Comparison of ENCODE assay signal across 8 mouse cellular contexts in genomic region chr14:55672741-55673060, GRCm38 (mm10). TPM values are rescaled to one million over a fixed set of nuclear protein-coding genes. Genes with fewer than 3 reads are reported as not detected.
DNase-seq lines count a peak whose midpoint lies in the region; ATAC-seq and TF ChIP-seq lines count a peak whose summit lies in the region.

No protein-coding gene starts in this region.

- no peaks in the 10 kb centered on the region for H3K9me3 ChIP-seq in heart, embryonic 15.5 days (replicated peaks)
- H3K9me3 ChIP-seq in ES-E14 (ENCODE audit: control insufficient read depth, insufficient read depth, low read depth, low read length) = no peaks in the 10 kb centered on the region
- no peaks in the 10 kb centered on the region for H3K9me3 ChIP-seq in forebrain, postnatal 0 days (ENCODE audit: low read length)
- no peaks in the 10 kb centered on the region for H3K9me3 ChIP-seq in liver, postnatal 0 days (ENCODE audit: low read length)

- H3K4me1 ChIP-seq in heart, embryonic 15.5 days (replicated peaks) = peaks cover 18% of the 10 kb centered on the region
- H3K4me1 ChIP-seq in ES-E14 (ENCODE audit: control insufficient read depth in 2 of 2, insufficient read depth in 2 of 2, low read length in 2 of 2, poor library complexity in 1 of 2) = peaks cover 0 to 4% of the 10 kb centered on the region in 2 experiments; a peak in 1 of 4 replicates
- peaks cover 16% of the 10 kb centered on the region for H3K4me1 ChIP-seq in forebrain, postnatal 0 days (ENCODE audit: insufficient read depth)
- H3K4me1 ChIP-seq in liver, postnatal 0 days (ENCODE audit: insufficient read depth) = peaks cover 13% of the 10 kb centered on the region

- no peak for ATAC-seq in heart, embryonic 15.5 days (replicated peaks; ENCODE audit: insufficient number of reproducible peaks, insufficient read depth, low FRiP score, low read depth)
- ATAC-seq in forebrain, postnatal 0 days = no peak
- no peak for ATAC-seq in liver, postnatal 0 days
- ATAC-seq in monocyte, adult 5-6 weeks (replicated peaks; ENCODE audit: insufficient number of reproducible peaks, low FRiP score, low TSS enrichment, poor library complexity, severe bottlenecking) = no peak

- peak overlapping the region; percentile 77 for H3K4me2 ChIP-seq in heart, embryonic 15.5 days
- H3K4me2 ChIP-seq in forebrain, postnatal 0 days (ENCODE audit: low read depth) = peak overlapping the region; percentile 83
- peak overlapping the region; percentile 79 for H3K4me2 ChIP-seq in liver, postnatal 0 days (ENCODE audit: low read depth, low read length)

- H3K4me3 ChIP-seq in heart, embryonic 15.5 days = peak overlapping the region; percentile 74
- peak overlapping the region; percentile 84 to 89 for H3K4me3 ChIP-seq in ES-E14 (ENCODE audit: insufficient read depth in 1 of 2, low read depth in 1 of 2, low read length in 2 of 2, poor library complexity in 1 of 2, severe bottlenecking in 1 of 2)
- peak overlapping the region; percentile 85 for H3K4me3 ChIP-seq in forebrain, postnatal 0 days (ENCODE audit: low read depth, low read length)
- peak overlapping the region; percentile 68 for H3K4me3 ChIP-seq in liver, postnatal 0 days (ENCODE audit: low read depth, low read length)

- H3K36me3 ChIP-seq in heart, embryonic 15.5 days = peaks cover 28% of the 10 kb centered on the region
- peaks cover 7% of the 10 kb centered on the region for H3K36me3 ChIP-seq in ES-E14 (ENCODE audit: control insufficient read depth, insufficient read depth, low read length, poor library complexity, severe bottlenecking)
- peaks cover 15% of the 10 kb centered on the region for H3K36me3 ChIP-seq in forebrain, postnatal 0 days (ENCODE audit: insufficient read depth)
- H3K36me3 ChIP-seq in liver, postnatal 0 days (replicated peaks; ENCODE audit: insufficient read depth, low read length) = peaks cover 26% of the 10 kb centered on the region

- H3K27ac ChIP-seq in heart, embryonic 15.5 days = peak overlapping the region; percentile 83; the same call in 1 of the 2 replicates
- H3K27ac ChIP-seq in ES-E14 (ENCODE audit: insufficient read depth, low read depth, low read length, poor library complexity, severe bottlenecking) = peak overlapping the region; percentile 36; the same call in 1 of the 2 replicates
- H3K27ac ChIP-seq in forebrain, postnatal 0 days (ENCODE audit: low read depth, low read length) = peak overlapping the region; percentile 89; the same call in 1 of the 2 replicates
- H3K27ac ChIP-seq in liver, postnatal 0 days (ENCODE audit: low read depth) = peak overlapping the region; percentile 78; the same call in 1 of the 2 replicates

- H3K9ac ChIP-seq in heart, embryonic 15.5 days = peak overlapping the region; percentile 48; the same call in 1 of the 2 replicates
- H3K9ac ChIP-seq in ES-E14 (ENCODE audit: insufficient read depth, low read depth, low read length, poor library complexity, severe bottlenecking) = peak overlapping the region; percentile 62; the same call in 1 of the 2 replicates
- H3K9ac ChIP-seq in forebrain, postnatal 0 days = peak overlapping the region; percentile 65
- peak overlapping the region; percentile 68; the same call in 1 of the 2 replicates for H3K9ac ChIP-seq in liver, postnatal 0 days (replicated peaks)

- no peak for TF ChIP-seq CTCF in forebrain, postnatal 0 days (IDR thresholded peaks at IDR 0.05; ENCODE audit: low read depth)
- no peak for TF ChIP-seq CTCF in liver, postnatal 0 days (IDR thresholded peaks at IDR 0.05; ENCODE audit: low read depth)

- in situ Hi-C loops in ES-E14 (cut with MboI; ENCODE audit: low sequenced_read_pairs in 2 of 2, unreplicated experiment in 2 of 2) = no loop called here

- DNase-seq in heart, adult 18-20 months = no peak
- no peak for DNase-seq in ES-E14 (ENCODE audit: low read depth, low spot score)
- no peak for DNase-seq in forebrain, postnatal 0 days
- DNase-seq in liver, postnatal 0 days = no peak
- no peak for DNase-seq in layer of hippocampus, adult 8-10 months (ENCODE audit: low spot score in 2 of 2)
- no peak for DNase-seq in T-cell, adult 2 months (ENCODE audit: low spot score)

- no peak for TF ChIP-seq EP300 in liver, postnatal 0 days (IDR thresholded peaks at IDR 0.05; ENCODE audit: low read depth)

- 75% methylated on average over 7 of the region's 7 CpGs for WGBS in heart, embryonic 15.5 days
- 79% methylated on average over 7 of the region's 7 CpGs for WGBS in forebrain, postnatal 0 days
- 62% methylated on average over 7 of the region's 7 CpGs for WGBS in liver, postnatal 0 days (ENCODE audit: insufficient replicate concordance)

- H3K27me3 ChIP-seq in heart, embryonic 15.5 days = no peaks in the 10 kb centered on the region
- no peaks in the 10 kb centered on the region for H3K27me3 ChIP-seq in forebrain, postnatal 0 days (ENCODE audit: insufficient read depth, low read length)
- H3K27me3 ChIP-seq in liver, postnatal 0 days (ENCODE audit: insufficient read depth, low read length) = no peaks in the 10 kb centered on the region

TF ChIP-seq in ES-E14, 5 proteins besides CTCF, POLR2A, EP300 and RAD21:
- TF ChIP-seq HCFC1 (IDR thresholded peaks at IDR 0.05; ENCODE audit: borderline replicate concordance, insufficient read depth, low read length) = no peak
- no peak for TF ChIP-seq ZC3H11A (IDR thresholded peaks at IDR 0.05; ENCODE audit: borderline replicate concordance, low read depth, low read length)
- no peak for TF ChIP-seq CHD2 (IDR thresholded peaks at IDR 0.05; ENCODE audit: low read depth, low read length)
- no peak for TF ChIP-seq MAFK (IDR thresholded peaks at IDR 0.05; ENCODE audit: insufficient read depth, low read depth, low read length)
- no peak for TF ChIP-seq ZNF384 (IDR thresholded peaks at IDR 0.05; ENCODE audit: low read depth, low read length)

RNA-seq across cellular contexts. Expression of gene Nedd8, which starts 0.8 kb away (rescaled TPM):
- polyA plus RNA-seq in heart, embryonic 15.5 days (2015; fragmentation: Nextera tagmentation; extraction: Ambion mirVana) = 448 and 462 TPM in 2 replicates
- total RNA-seq in heart, adult 18-20 months (2021) = 100 to 1,000 TPM; 250 to 257 TPM
- 187 and 253 TPM in 2 replicates for total RNA-seq in ES-E14 (2012; rRNA removed)
- 132 and 192 TPM in 2 replicates for total RNA-seq in forebrain, postnatal 0 days (2014; rRNA removed)
- 593 and 742 TPM in 2 replicates for polyA plus RNA-seq in forebrain, postnatal 0 days (2015; fragmentation: Nextera tagmentation; extraction: Ambion mirVana)
- polyA plus RNA-seq in liver, postnatal 0 days (2015; fragmentation: Nextera tagmentation; extraction: Ambion mirVana) = 228 and 231 TPM in 2 replicates
- total RNA-seq in layer of hippocampus, adult 8-10 months (2022) = 100 to 1,000 TPM; 290 to 309 (median 300) TPM
- 224 to 272 TPM (median 230 TPM) in 3 replicates for total RNA-seq in monocyte, adult 5-6 weeks (2017)

RNA-seq across cellular contexts. Expression of gene Gmpr2, which starts 1.0 kb away (rescaled TPM):
- polyA plus RNA-seq in heart, embryonic 15.5 days (2015; fragmentation: Nextera tagmentation; extraction: Ambion mirVana) = 36.0 and 42.3 TPM in 2 replicates
- 10 to 100 TPM in 1 of 2 experiments, 1 to 10 TPM in 1; 8.7 to 10.8 TPM for total RNA-seq in heart, adult 18-20 months (2021)
- 15.3 and 18.2 TPM in 2 replicates for total RNA-seq in ES-E14 (2012; rRNA removed)
- 19.9 and 26.9 TPM in 2 replicates for total RNA-seq in forebrain, postnatal 0 days (2014; rRNA removed)
- polyA plus RNA-seq in forebrain, postnatal 0 days (2015; fragmentation: Nextera tagmentation; extraction: Ambion mirVana) = 37.3 and 40.9 TPM in 2 replicates
- 15.0 and 17.4 TPM in 2 replicates for polyA plus RNA-seq in liver, postnatal 0 days (2015; fragmentation: Nextera tagmentation; extraction: Ambion mirVana)
- total RNA-seq in layer of hippocampus, adult 8-10 months (2022) = 10 to 100 TPM; 25.2 to 31.1 (median 28.6) TPM
- 24.7 to 33.1 TPM (median 25.6 TPM) in 3 replicates for total RNA-seq in monocyte, adult 5-6 weeks (2017)

RNA-seq across cellular contexts. Expression of gene Tinf2, which starts 8.9 kb away (rescaled TPM):
- 26.1 and 29.2 TPM in 2 replicates for polyA plus RNA-seq in heart, embryonic 15.5 days (2015; fragmentation: Nextera tagmentation; extraction: Ambion mirVana)
- total RNA-seq in heart, adult 18-20 months (2021) = 10 to 100 TPM; 10.1 to 12.1 TPM
- total RNA-seq in ES-E14 (2012; rRNA removed) = 26.1 and 60.9 TPM in 2 replicates
- total RNA-seq in forebrain, postnatal 0 days (2014; rRNA removed) = 16.9 and 26.3 TPM in 2 replicates
- polyA plus RNA-seq in forebrain, postnatal 0 days (2015; fragmentation: Nextera tagmentation; extraction: Ambion mirVana) = 18.8 and 21.5 TPM in 2 replicates
- 11.5 and 14.1 TPM in 2 replicates for polyA plus RNA-seq in liver, postnatal 0 days (2015; fragmentation: Nextera tagmentation; extraction: Ambion mirVana)
- 10 to 100 TPM; 12.2 to 20.8 (median 16.0) TPM for total RNA-seq in layer of hippocampus, adult 8-10 months (2022)
- total RNA-seq in monocyte, adult 5-6 weeks (2017) = 42.6 to 96.3 TPM (median 46.5 TPM) in 3 replicates

RNA-seq across cellular contexts. Expression of gene Mdp1, which starts 12.4 kb away (rescaled TPM):
- polyA plus RNA-seq in heart, embryonic 15.5 days (2015; fragmentation: Nextera tagmentation; extraction: Ambion mirVana) = 84.5 and 90.0 TPM in 2 replicates
- total RNA-seq in heart, adult 18-20 months (2021) = 10 to 100 TPM; 47.1 to 58.8 TPM
- total RNA-seq in ES-E14 (2012; rRNA removed) = 13.0 and 16.5 TPM in 2 replicates
- total RNA-seq in forebrain, postnatal 0 days (2014; rRNA removed) = 50.8 and 51.5 TPM in 2 replicates
- polyA plus RNA-seq in forebrain, postnatal 0 days (2015; fragmentation: Nextera tagmentation; extraction: Ambion mirVana) = 60.0 and 63.5 TPM in 2 replicates
- 16.0 and 16.1 TPM in 2 replicates for polyA plus RNA-seq in liver, postnatal 0 days (2015; fragmentation: Nextera tagmentation; extraction: Ambion mirVana)
- 10 to 100 TPM; 47.1 to 51.1 (median 49.6) TPM for total RNA-seq in layer of hippocampus, adult 8-10 months (2022)
- 41.8 to 53.9 TPM (median 42.8 TPM) in 3 replicates for total RNA-seq in monocyte, adult 5-6 weeks (2017)

RNA-seq across cellular contexts. Expression of gene Tssk4, which starts 22.7 kb away (rescaled TPM):
- 0.31 and 0.36 TPM in 2 replicates for polyA plus RNA-seq in heart, embryonic 15.5 days (2015; fragmentation: Nextera tagmentation; extraction: Ambion mirVana)
- under 1 TPM; 0.42 to 0.54 TPM for total RNA-seq in heart, adult 18-20 months (2021)
- not detected in 2 replicates for total RNA-seq in ES-E14 (2012; rRNA removed)
- 0.43 and 0.46 TPM in 2 replicates for total RNA-seq in forebrain, postnatal 0 days (2014; rRNA removed)
- polyA plus RNA-seq in forebrain, postnatal 0 days (2015; fragmentation: Nextera tagmentation; extraction: Ambion mirVana) = 0.22 and 0.23 TPM in 2 replicates
- polyA plus RNA-seq in liver, postnatal 0 days (2015; fragmentation: Nextera tagmentation; extraction: Ambion mirVana) = 0.06 and 0.21 TPM in 2 replicates
- 1 to 10 TPM; 1.2 to 1.9 (median 1.7) TPM for total RNA-seq in layer of hippocampus, adult 8-10 months (2022)
- 0.58 TPM in 1 of 3 replicates, not detected in the others for total RNA-seq in monocyte, adult 5-6 weeks (2017)

Comparison
In these comparisons a context has a peak if more than half of its experiments do, and no peak if none do; other contexts are left out.
1. H3K27ac ChIP-seq: peak in every context shown above with its lines; median percentile 89 in forebrain, postnatal 0 days; 83 in heart, embryonic 15.5 days; 78 in liver, postnatal 0 days; 36 in ES-E14.